Mouse (Mus musculus) gastrocnemius, adult 8-10 months (tissue): ENCODE measurements around the gene Rgs16. TPM values are rescaled to one million over a fixed set of nuclear protein-coding genes. Genes with fewer than 3 reads are reported as not detected.
"Not testable (repeated sequence)": the region's sequence is repeated elsewhere in the genome, so short reads cannot be mapped to it uniquely, and the experiment has no call there.

ENCODE experiments used
- DNase-seq, 2 experiments: peaks; one replicate each; pipeline ENCODE4 v3.0.0; 2022; ENCODE audit warnings: low spot score in 2 of 2
- total RNA-seq, 4 experiments: library from RNA; stranded (reverse); gene quantifications; 2 replicates each; pipeline ENCODE4 v1.2.4; 2022

Gene Rgs16
- total RNA-seq, 4 experiments from 2014 or later, result 0.52 to 0.91 (median 0.71) TPM

DNA sequence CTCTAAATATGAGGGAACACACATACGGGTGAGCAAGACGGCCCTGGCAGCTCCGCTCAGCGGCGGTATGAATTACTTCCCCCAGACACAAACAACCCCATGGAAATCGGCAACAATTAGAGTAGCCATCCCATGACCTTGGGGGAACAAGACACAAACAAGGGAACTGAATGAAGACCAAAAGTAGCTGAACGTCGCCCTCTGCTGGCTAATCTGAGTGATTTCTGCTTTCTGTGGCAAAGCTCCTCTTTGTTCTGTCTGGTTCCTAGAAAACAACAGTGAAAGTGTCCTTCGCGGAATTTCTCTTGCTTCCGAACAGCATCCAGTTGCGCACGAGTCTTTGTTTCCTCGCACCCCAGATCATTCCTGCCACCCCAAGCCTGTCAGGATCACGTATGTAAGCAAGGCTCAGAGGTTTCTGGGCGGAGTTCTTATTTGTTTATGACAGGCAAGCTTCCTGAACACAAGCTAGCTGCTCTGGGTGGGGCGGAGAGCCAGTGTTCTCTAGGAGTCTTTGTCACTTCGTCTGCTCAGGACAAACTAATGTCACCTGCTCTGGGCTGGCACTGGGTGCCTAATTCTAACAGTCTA, 9.2 kb downstream of the Rgs16 start, which contains the start of gene Rnasel:
TSS of gene Rnasel (plus strand) at position 216 of the 591 bp plus-strand sequence.
- DNase-seq, result no peak

DNA sequence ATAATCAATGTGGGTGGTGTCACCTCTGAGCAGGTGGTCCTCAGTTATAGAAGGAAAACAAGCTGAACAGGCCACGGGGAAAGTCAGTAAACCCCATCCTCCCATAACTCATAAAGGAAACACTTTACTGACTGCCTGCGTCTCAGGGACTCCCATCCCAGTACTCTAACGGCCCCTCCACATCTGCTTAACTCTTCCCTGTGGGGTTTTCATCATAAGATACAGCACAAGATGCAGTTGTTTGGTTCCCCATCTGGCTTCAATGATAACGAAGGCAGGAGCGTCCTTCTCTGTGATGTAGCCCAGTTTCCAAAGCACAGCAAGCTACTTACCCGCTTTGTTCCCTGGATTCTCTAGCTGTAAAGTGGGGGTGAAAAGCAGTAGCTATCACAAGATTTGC, 9.9 kb downstream of the Rgs16 start:
- no peak for DNase-seq

DNA sequence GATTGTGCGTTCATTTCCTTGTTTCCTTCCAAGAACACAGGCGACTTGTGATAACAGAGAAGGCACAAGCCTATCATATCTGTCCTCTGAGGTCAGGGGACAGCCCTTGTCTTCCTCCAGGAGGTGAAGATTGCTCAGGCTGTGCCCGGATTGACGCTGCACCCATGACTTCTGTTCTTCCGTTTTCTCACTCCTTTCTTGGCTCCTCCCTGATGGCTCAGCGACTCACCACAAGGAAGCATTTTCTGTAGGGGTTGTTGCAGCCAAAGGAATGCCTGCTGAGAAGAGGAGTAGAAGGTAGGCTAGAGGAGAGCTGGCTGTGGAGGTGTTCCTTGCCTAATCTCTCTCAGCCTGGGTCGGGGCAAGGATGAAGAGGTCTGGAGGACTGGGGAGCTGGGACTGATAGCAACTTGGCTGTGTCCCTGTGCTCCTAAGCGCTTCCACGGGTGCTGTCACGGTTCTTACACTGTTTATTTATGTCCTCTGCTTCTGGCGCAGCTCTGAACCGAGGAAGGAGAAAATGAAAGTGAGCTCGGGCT, 11.7 kb downstream of the Rgs16 start:
- DNase-seq, result no peak

DNA sequence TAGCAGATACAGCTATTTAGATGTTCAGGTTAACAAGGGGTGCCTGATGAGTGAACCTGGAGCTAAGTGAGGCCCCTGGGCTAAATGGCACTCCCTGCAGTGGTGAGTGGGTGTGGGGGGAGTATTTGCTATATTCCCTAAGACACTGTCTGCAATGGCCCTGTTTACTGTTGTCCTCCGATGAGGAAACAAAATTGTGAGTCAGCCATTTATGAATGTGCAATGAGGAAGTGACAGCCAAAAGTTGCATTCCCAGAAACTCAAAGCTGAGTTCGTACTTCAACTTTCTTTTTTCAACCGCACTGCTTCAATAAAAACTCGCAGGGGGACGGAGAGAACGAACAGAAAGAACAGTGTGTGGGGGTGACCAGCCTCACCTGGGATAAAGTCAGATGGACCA, 12.4 kb downstream of the Rgs16 start:
- DNase-seq, result no peak

DNA sequence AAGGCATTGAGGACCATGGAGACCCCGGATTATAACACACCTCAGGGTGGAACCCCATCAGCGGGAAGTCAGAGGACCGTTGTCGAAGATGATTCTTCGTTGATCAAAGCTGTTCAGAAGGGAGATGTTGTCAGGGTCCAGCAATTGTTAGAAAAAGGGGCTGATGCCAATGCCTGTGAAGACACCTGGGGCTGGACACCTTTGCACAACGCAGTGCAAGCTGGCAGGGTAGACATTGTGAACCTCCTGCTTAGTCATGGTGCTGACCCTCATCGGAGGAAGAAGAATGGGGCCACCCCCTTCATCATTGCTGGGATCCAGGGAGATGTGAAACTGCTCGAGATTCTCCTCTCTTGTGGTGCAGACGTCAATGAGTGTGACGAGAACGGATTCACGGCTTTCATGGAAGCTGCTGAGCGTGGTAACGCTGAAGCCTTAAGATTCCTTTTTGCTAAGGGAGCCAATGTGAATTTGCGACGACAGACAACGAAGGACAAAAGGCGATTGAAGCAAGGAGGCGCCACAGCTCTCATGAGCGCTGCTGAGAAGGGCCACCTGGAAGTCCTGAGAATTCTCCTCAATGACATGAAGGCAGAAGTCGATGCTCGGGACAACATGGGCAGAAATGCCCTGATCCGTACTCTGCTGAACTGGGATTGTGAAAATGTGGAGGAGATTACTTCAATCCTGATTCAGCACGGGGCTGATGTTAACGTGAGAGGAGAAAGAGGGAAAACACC, 13.7 kb downstream of the Rgs16 start:
- DNase-seq, result no peak

DNA sequence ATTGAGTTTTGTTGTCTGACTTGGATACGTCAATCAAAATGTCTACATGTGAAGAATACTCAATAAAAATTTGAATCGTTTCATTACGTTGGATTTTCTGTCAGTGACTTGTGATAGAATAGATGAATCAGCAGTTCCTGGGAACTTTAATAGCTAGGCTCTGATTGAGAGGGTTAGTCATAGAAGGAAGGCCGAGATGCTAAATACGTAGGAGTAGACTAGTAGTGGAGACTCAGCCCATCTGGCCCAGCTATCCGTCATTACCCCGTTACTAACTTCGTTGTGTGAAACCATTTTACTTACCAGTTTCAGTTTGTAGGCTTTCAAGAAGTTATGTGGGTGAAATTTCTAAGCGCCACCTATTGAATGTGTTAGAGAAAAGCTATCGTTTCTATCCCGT, 24.0 kb downstream of the Rgs16 start:
- DNase-seq, result no peak

DNA sequence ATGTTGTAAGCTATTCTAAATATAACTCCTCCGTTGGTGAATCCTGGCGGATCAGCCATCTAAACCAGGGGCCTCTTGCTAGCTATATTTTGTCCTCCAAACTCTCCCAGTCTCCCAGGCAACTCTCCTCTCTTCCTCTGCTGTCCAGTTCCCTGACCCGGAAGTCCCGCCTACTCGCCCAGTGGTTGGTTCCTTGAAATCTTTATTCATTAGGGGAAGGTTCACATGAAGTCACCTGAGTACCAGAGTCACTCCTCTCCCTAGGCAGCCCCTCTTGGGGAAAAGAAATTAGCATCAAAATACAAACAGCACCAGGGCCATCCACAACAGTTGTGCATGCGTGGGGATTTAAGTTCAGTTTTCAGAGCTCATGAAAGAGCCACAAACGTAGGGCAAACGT, 26.1 kb downstream of the Rgs16 start:
- DNase-seq, result no peak

DNA sequence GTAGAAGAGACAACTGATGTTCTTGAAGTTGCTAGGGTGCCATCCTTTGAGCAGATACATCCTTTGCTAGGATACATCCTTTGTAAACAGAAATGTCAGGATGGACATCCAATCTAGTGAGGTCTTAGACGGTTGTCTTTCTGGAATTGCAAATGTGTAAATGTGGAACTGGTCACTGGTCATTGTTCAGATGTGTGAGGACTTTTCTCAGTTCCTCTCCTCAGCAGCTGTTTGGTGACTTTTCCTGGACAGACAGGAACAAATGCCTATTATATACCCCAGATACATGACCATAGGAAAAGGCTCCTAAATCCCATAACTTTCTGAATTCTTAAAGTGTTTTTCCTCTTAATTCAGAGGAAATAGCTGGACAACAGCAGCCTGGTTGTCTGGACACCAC, 27.1 kb downstream of the Rgs16 start:
- no peak for DNase-seq

DNA sequence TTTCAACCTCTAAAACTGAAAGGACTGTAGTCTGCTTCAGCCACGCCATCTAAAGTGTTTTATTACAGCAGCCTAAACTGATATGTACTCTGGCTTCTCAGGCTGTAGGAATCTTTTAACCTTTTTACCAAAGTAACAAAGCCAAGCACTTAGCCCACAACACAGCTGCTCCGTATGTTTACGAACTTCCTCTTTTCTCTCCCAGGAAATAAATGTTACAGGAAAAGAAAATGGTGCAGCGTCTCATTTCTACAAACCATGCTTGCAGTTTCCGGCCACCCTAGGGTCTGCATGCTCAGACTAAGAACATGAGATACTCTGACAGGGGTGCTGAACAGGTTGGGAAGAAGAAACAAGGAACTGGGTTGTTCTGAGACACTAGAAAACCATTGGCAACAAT, 28.3 kb downstream of the Rgs16 start:
- no peak for DNase-seq

DNA sequence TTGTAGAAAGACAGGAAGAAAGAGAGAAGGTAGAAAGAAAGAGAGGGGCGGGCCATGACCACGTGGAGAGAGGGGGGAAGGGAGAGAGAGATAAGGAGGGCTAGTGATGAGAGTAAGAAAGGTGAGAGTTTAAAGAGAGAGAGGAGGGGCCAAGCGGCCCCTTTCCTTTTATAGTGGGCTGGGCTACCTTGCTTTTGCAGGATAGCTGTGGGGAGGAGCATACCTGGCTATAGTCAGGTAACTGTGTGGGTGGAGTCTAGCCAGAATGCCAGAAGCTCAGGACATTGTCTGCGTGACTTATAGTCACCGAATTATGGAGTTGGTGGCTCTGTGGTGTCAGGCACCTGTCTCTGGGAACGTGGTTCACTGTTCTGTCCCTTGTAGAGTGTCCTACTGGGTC, 29.4 kb downstream of the Rgs16 start:
- not testable (repeated sequence) for DNase-seq

DNA sequence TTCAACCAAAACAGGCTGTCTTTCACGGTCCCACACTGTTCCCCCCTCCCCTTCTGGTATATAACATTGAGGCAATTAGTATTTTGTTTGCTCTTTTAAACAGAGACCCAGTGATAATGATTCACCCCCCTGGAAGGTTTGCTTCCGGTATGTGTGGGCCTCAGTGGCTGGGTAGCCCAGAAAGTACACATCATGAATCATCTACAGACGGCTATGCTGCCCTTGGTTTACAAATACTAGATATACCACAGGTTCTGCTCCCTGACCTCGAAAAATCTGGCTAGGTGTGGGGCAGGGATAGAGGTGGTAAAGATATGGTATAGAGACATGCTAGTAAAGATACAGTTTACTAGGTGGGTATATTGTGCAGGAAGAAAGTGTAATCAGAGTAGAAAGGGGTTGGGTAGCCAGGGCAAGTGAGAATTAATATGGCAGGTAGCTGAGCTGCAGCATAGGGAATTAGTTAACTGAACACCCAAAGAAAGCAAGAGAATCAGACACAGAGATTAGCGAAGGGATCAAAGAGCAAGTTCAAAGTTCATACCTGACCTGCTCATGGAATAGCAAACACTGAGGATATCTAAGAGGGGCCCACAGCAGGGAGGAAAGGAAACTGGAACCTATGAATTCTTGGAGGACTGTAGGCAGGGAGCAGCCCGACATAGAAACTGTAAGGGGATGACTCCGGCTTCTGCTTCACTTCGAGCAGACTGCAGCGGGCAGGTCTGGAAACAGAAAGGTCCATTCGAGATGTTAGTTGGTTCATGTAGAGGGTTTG, 30.0 kb downstream of the Rgs16 start:
- DNase-seq, result no peak

DNA sequence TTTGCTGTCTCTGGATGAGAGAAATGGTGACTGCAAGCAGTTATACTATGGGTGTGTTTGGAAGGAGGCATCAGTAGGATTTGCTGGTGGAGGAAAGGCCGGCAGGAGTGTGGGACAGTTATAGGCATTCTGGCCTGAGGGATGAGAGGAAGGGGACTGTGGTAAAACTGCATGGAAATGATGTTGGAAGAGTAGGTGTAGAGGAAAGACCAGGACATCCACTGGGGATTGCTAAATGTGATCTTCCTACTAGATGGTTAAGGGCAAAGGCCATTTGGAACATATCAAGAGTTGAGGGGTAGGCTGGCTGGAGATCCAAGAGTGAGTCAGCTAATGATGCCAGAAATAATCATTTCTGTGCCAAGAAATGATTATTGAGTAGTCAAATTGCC, 30.6 kb downstream of the Rgs16 start:
- no peak for DNase-seq

DNA sequence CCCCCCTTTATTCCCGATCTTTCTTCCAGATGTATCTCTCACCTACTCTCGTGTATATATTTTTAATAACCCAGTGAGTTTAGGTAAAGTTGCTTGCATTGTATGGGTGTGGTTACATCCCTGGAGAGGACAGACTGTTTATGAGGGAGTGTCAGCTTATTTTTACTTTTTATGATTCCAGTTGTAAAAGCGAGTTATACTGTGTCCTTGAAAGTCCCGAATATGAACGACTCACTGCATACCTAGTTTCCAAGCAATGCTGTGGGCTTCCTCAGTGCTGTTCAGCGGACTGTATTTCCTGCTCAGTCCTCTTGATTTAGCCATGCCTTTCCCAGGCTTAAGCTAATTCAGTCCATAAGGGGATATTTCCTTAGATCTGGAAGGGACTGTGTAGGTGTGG, 35.0 kb downstream of the Rgs16 start:
- no peak for DNase-seq

DNA sequence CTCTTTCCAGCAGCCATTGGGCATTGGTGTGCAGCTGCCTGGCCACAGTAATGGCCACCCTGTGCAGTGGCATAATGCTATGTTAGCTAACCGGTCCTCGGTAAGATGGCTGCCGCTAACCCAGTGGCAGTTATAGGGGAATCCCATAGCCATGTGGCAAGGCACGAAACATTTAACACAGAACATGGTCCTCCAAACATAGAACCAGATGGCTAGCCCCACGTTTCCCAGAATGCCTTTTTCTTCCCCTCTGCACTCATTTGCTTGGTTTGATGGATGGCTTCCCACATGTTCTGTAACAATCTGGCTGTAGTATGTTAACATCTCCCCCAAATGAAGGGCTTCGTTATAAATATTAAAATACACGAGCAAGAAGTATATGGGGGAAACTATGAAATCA, 36.1 kb downstream of the Rgs16 start:
- DNase-seq, result no peak

DNA sequence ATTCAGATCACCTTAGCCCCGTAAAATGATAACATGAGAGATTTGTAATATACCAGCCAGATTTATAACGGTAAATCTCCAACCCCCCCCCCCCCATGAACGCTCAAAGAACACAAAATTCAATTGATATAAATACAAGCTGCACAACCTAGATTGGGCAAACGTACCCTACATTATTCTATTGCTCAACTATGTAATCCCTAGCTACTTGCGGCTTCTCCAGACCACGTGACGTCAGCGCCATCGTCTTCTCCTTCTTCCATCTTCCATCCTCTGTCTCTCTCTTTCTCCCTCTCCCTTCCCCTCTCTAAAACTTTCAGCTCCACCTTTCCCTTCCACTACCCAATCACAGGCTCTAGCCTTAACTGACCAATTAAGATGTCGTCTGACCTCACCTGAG, 38.1 kb downstream of the Rgs16 start:
- no peak for DNase-seq

DNA sequence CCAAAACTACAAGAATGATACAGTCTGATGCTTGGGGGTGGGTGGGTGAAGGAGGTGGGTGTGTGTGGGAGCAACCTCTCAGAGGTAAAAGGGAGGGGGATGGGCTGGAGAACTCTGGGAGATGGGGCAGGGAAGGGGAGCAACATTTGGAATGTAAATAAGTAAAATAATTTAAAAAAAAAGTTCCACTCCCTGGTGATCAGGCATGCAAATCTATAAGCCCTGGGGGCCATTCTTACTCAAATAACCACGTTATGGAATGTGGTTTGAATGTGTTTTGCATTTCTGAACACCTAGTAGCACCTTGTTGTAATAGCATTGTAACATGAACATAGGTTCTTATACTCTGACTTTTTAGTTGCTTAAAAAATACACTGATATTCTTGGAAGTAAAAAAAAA, 43.2 kb downstream of the Rgs16 start:
- no peak for DNase-seq

DNA sequence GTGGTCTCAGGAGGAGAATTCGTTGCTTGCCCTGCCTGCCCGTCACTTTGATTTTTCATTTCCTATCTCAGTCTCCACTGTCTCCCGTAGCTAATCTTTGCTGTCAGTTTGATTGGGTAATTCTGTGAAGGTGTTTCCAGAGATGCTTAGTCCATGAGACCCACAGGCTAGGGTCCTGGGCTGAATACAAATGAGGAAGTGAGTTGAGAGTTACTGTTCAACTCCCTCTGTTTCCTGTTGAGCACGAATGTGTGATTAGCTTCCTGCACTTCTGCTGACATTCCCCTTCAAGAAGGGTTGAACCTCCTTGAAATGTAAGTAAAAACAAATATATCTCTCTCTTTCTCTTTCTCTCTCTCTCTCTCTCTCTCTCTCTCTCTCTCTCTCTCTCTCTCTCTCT, 45.5 kb downstream of the Rgs16 start:
- DNase-seq, result no peak

DNA sequence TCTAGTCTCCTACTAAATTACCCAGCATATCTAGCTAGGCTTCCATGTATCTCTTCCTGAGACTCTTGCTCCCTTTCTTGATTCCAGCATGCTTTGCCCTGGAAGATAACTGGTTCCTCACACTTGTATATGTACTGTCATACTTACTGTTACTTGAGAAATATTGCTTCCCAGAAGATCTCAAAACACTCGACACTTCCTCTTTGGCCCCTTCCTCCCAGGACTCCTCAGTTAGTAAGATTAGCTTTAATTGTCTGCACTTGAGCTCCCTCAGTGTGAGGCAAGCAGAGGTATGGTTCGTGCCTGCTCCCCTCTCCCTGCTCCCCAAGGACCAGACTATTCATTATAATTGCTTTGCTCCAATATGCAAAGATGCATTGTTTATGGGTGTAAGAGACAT, 50.6 kb downstream of the Rgs16 start:
- no peak for DNase-seq

DNA sequence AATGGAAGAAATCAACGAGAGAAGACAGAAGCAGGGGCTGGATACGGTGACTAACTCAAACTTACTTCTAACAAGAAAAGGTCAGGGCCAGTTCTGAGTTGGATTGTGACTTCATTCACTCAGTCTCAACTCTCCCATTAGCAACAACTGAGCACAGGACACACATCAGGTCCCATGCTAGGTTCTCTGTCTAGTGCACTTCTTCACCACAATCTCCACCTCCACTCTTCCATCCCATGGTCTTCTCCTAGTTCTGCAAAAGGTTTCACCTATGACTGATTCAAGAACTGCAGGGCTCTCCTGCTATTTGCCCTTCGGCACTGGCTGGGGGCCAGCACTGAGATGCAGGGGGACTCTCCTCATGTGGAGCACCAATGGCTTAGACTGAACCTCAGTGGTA, 54.1 kb downstream of the Rgs16 start:
- DNase-seq, result no peak
